Mouse (Mus musculus) lung, postnatal 4 days (tissue): ENCODE measurements around the gene Hist2h2aa1.
"Not testable (repeated sequence)": the region's sequence is repeated elsewhere in the genome, so short reads cannot be mapped to it uniquely, and the experiment has no call there.

Experiments used
- DNase-seq, 2 experiments: peaks; one replicate each; pipeline ENCODE4 v3.0.0; 2021

Hist2h2aa1 gene

GRCm38 (mm10) chr3:96287334-96287733 lies 42.0 kb downstream of the Hist2h2aa1 start:
- DNase-seq, result peak in 1 of 2 experiments; percentile 27

GRCm38 (mm10) chr3:96289201-96289600 lies 43.9 kb downstream of the Hist2h2aa1 start:
- DNase-seq, result no peak

- not testable (repeated sequence) for DNase-seq
Observed at GRCm38 (mm10) chr3:96290727-96291126, 45.4 kb downstream of the Hist2h2aa1 start.

GRCm38 (mm10) chr3:96292641-96293040 lies 47.3 kb downstream of the Hist2h2aa1 start:
- DNase-seq, result no peak

- DNase-seq, result no peak
Observed at GRCm38 (mm10) chr3:96293368-96293767, 48.1 kb downstream of the Hist2h2aa1 start.

GRCm38 (mm10) chr3:96293787-96294186 lies 48.5 kb downstream of the Hist2h2aa1 start, which contains the start of gene Fcgr1:
Gene Fcgr1 (minus strand): TSS chr3:96293969.
- no peak for DNase-seq
